In genomic region chr7:135880446-135880845, GRCm38 (mm10) we compare ENCODE assay signal across 22 mouse cellular contexts.
DNase-seq lines count a peak whose midpoint lies in the region; ATAC-seq and TF ChIP-seq lines count a peak whose summit lies in the region.
"Had no signal": no experiment of that assay in that cellular context is flagged by ENCODE, and none has a peak within 500 bp of the region (broad histone marks: within the 10 kb centered on the region; RNA-seq: fewer than 3 reads in every experiment).

No protein-coding gene starts in this region.

- H3K27ac ChIP-seq in kidney, adult 2 months (ENCODE audit: insufficient read depth, low read depth, low read length): no peak overlapping the region
- no peak overlapping the region for H3K27ac ChIP-seq in kidney, embryonic 14.5 days (ENCODE audit: low read depth, low read length)
- no peak overlapping the region for H3K27ac ChIP-seq in kidney, embryonic 15.5 days
- H3K27ac ChIP-seq: embryonic facial prominence, embryonic 13.5 days; embryonic facial prominence, embryonic 15.5 days; forebrain, embryonic 10.5 days; forebrain, embryonic 12.5 days had no signal

- no peak for TF ChIP-seq POLR2A in kidney, adult 2 months (IDR thresholded peaks at IDR 0.05; ENCODE audit: low read depth, low read length)

- no peaks in the 10 kb centered on the region for H3K36me3 ChIP-seq in kidney, adult 2 months (ENCODE audit: control insufficient read depth, insufficient read depth, low read length)
- no peaks in the 10 kb centered on the region for H3K36me3 ChIP-seq in kidney, embryonic 14.5 days (ENCODE audit: control insufficient read depth, insufficient read depth, low read length)
- H3K36me3 ChIP-seq in kidney, embryonic 15.5 days: no peaks in the 10 kb centered on the region
- H3K36me3 ChIP-seq: embryonic facial prominence, embryonic 13.5 days; embryonic facial prominence, embryonic 15.5 days; forebrain, embryonic 10.5 days; forebrain, embryonic 12.5 days had no signal

- no peaks in the 10 kb centered on the region for H3K9me3 ChIP-seq in kidney, embryonic 14.5 days (ENCODE audit: control insufficient read depth, low read length)
- H3K9me3 ChIP-seq in kidney, embryonic 15.5 days (replicated peaks): no peaks in the 10 kb centered on the region
- H3K9me3 ChIP-seq: embryonic facial prominence, embryonic 15.5 days; forebrain, embryonic 10.5 days; forebrain, embryonic 12.5 days had no signal

- DNase-seq in kidney, adult 2 months: peak; percentile 37
- DNase-seq in kidney, adult 9 months: peak; percentile 30
- DNase-seq in kidney, adult 18-20 months: no peak
- DNase-seq in kidney, postnatal 36 days: peak; percentile 28 to 56
- DNase-seq: adrenal gland, adult 2 months; adrenal gland, postnatal 10 days; adrenal gland, postnatal 25 days; cerebellum, adult 11 months; cerebellum, adult 18-20 months; cerebellum, adult 8-10 months; cerebellum, adult 9-11 months; cerebellum, postnatal 14 days; cerebellum, postnatal 36 days; embryo, embryonic 11 days had no signal

- H3K9ac ChIP-seq in kidney, embryonic 14.5 days (ENCODE audit: low read depth, low read length): no peak overlapping the region
- no peak overlapping the region for H3K9ac ChIP-seq in kidney, embryonic 15.5 days
- H3K9ac ChIP-seq: embryonic facial prominence, embryonic 13.5 days; embryonic facial prominence, embryonic 15.5 days; forebrain, embryonic 12.5 days had no signal

- ATAC-seq in kidney, embryonic 14.5 days (ENCODE audit: low FRiP score, low TSS enrichment): no peak
- no peak for ATAC-seq in kidney, embryonic 15.5 days (replicated peaks; ENCODE audit: low FRiP score)
- ATAC-seq: forebrain, embryonic 14.5 days had no signal

- H3K4me3 ChIP-seq in kidney, adult 2 months (ENCODE audit: insufficient read depth, low read depth, low read length): no peak overlapping the region
- H3K4me3 ChIP-seq in kidney, embryonic 14.5 days (ENCODE audit: low read length): no peak overlapping the region
- no peak overlapping the region for H3K4me3 ChIP-seq in kidney, embryonic 15.5 days (replicated peaks)
- H3K4me3 ChIP-seq: embryonic facial prominence, embryonic 13.5 days; embryonic facial prominence, embryonic 15.5 days; erythroblast, embryonic 14.5 days; forebrain, embryonic 10.5 days; forebrain, embryonic 12.5 days had no signal

- no peak overlapping the region for H3K4me2 ChIP-seq in kidney, embryonic 14.5 days (replicated peaks; ENCODE audit: low read depth, low read length)
- H3K4me2 ChIP-seq in kidney, embryonic 15.5 days: no peak overlapping the region
- H3K4me2 ChIP-seq: embryonic facial prominence, embryonic 13.5 days; embryonic facial prominence, embryonic 15.5 days; forebrain, embryonic 12.5 days had no signal

- no peaks in the 10 kb centered on the region for H3K27me3 ChIP-seq in kidney, adult 2 months (replicated peaks; ENCODE audit: control insufficient read depth, insufficient read depth, low read length)
- no peaks in the 10 kb centered on the region for H3K27me3 ChIP-seq in kidney, embryonic 14.5 days (ENCODE audit: control insufficient read depth, insufficient read depth, low read length)
- no peaks in the 10 kb centered on the region; the same call in 1 of the 2 replicates for H3K27me3 ChIP-seq in kidney, embryonic 15.5 days
- H3K27me3 ChIP-seq: embryonic facial prominence, embryonic 13.5 days; embryonic facial prominence, embryonic 15.5 days had no signal

- no peak for TF ChIP-seq CTCF in kidney, adult 2 months (conservative IDR thresholded peaks at IDR 0.05; ENCODE audit: insufficient read depth, insufficient read length, low read depth, low read length)

- WGBS in kidney, adult 2 months: 74% methylated on average over 9 of the region's 9 CpGs
- 93% methylated on average over 9 of the region's 9 CpGs for WGBS in kidney, embryonic 14.5 days
- 88% methylated on average over 9 of the region's 9 CpGs for WGBS in kidney, embryonic 15.5 days

- no peaks in the 10 kb centered on the region for H3K4me1 ChIP-seq in kidney, adult 2 months (ENCODE audit: control insufficient read depth, insufficient read depth, low read length)
- no peaks in the 10 kb centered on the region for H3K4me1 ChIP-seq in kidney, embryonic 14.5 days (ENCODE audit: control insufficient read depth, insufficient read depth, low read length)
- H3K4me1 ChIP-seq in kidney, embryonic 15.5 days: no peaks in the 10 kb centered on the region
- H3K4me1 ChIP-seq: forebrain, embryonic 12.5 days had no signal
